Mouse (Mus musculus): ENCODE measurements at regions not wholly inside any gene's neighbourhood (a gene's known extent, or its start where the extent isn't known, plus 50 kb on each side); places are given as distances from the start of the nearest gene placed in this dataset.

- no peak for DNase-seq (ENCODE audit: extremely low spot score)
Observed at GRCm38 (mm10) chr12:16068940-16069339, 252.2 kb upstream of the Trib2 start.

GRCm38 (mm10) chr12:16062689-16063088, 246.0 kb upstream of the Trib2 start:
- no peak for DNase-seq (ENCODE audit: extremely low spot score)

- DNase-seq (ENCODE audit: extremely low spot score) = no peak
Observed at GRCm38 (mm10) chr12:16060461-16060860, 243.7 kb upstream of the Trib2 start.

GRCm38 (mm10) chr12:16058255-16058654, 241.5 kb upstream of the Trib2 start:
- no peak for DNase-seq (ENCODE audit: extremely low spot score)

- no peak for DNase-seq (ENCODE audit: extremely low spot score)
Observed at GRCm38 (mm10) chr12:16056831-16057230, 240.1 kb upstream of the Trib2 start.

- no peak for DNase-seq (ENCODE audit: extremely low spot score)
Observed at GRCm38 (mm10) chr12:16056216-16056615, 239.5 kb upstream of the Trib2 start.

- no peak for DNase-seq (ENCODE audit: extremely low spot score)
Observed at GRCm38 (mm10) chr12:16054591-16054990, 237.9 kb upstream of the Trib2 start.

GRCm38 (mm10) chr12:16053735-16054134, 237.0 kb upstream of the Trib2 start:
- no peak for DNase-seq (ENCODE audit: extremely low spot score)

GRCm38 (mm10) chr12:16052998-16053397, 236.3 kb upstream of the Trib2 start:
- DNase-seq (ENCODE audit: extremely low spot score) = no peak

- DNase-seq (ENCODE audit: extremely low spot score) = no peak
Observed at GRCm38 (mm10) chr12:16052353-16052752, 235.6 kb upstream of the Trib2 start.

GRCm38 (mm10) chr12:16051439-16051838, 234.7 kb upstream of the Trib2 start:
- no peak for DNase-seq (ENCODE audit: extremely low spot score)

GRCm38 (mm10) chr12:16049545-16049944, 232.8 kb upstream of the Trib2 start:
- no peak for DNase-seq (ENCODE audit: extremely low spot score)

GRCm38 (mm10) chr12:16046643-16047042, 229.9 kb upstream of the Trib2 start:
- no peak for DNase-seq (ENCODE audit: extremely low spot score)

GRCm38 (mm10) chr12:16045791-16046494, 229.2 kb upstream of the Trib2 start:
- no peak for DNase-seq (ENCODE audit: extremely low spot score)

GRCm38 (mm10) chr12:16043466-16044214, 226.9 kb upstream of the Trib2 start:
- no peak for DNase-seq (ENCODE audit: extremely low spot score)

- DNase-seq (ENCODE audit: extremely low spot score) = no peak
Observed at GRCm38 (mm10) chr12:16042362-16042761, 225.6 kb upstream of the Trib2 start.

- DNase-seq (ENCODE audit: extremely low spot score) = no peak
Observed at GRCm38 (mm10) chr12:16041129-16041528, 224.4 kb upstream of the Trib2 start.

- DNase-seq (ENCODE audit: extremely low spot score) = no peak
Observed at GRCm38 (mm10) chr12:16035551-16035950, 218.8 kb upstream of the Trib2 start.

GRCm38 (mm10) chr12:16034691-16035515, 218.2 kb upstream of the Trib2 start:
- no peak for DNase-seq (ENCODE audit: extremely low spot score)

GRCm38 (mm10) chr12:16026654-16027053, 209.9 kb upstream of the Trib2 start:
- DNase-seq (ENCODE audit: extremely low spot score) = no peak

GRCm38 (mm10) chr12:16023273-16023672, 206.6 kb upstream of the Trib2 start:
- no peak for DNase-seq (ENCODE audit: extremely low spot score)

GRCm38 (mm10) chr12:16021202-16021821, 204.6 kb upstream of the Trib2 start:
- no peak for DNase-seq (ENCODE audit: extremely low spot score)
